Mouse (Mus musculus): ENCODE results near the gene Yap1.

The Yap1 gene

GRCm38 (mm10) chr9:7977587-7977986, 26.8 kb downstream of the Yap1 start:
- no peak for DNase-seq (ENCODE audit: low spot score)

- DNase-seq (ENCODE audit: low spot score) = no peak
These were observed 32.4 kb downstream of the Yap1 start for GRCm38 (mm10) chr9:7971993-7972392.

- DNase-seq (ENCODE audit: low spot score) = no peak
These were observed 36.4 kb downstream of the Yap1 start for GRCm38 (mm10) chr9:7967980-7968379.

GRCm38 (mm10) chr9:7965590-7965989, 38.8 kb downstream of the Yap1 start:
- no peak for DNase-seq (ENCODE audit: low spot score)

GRCm38 (mm10) chr9:7963867-7964266, 40.5 kb downstream of the Yap1 start:
- DNase-seq (ENCODE audit: low spot score) = no peak

- DNase-seq (ENCODE audit: low spot score) = no peak
These were observed 41.5 kb downstream of the Yap1 start for GRCm38 (mm10) chr9:7962915-7963314.

- DNase-seq (ENCODE audit: low spot score) = no peak
These were observed 42.8 kb downstream of the Yap1 start for GRCm38 (mm10) chr9:7961366-7962160.

- peak; percentile 21 for DNase-seq (ENCODE audit: low spot score)
These were observed 44.0 kb downstream of the Yap1 start for GRCm38 (mm10) chr9:7960382-7960781.

GRCm38 (mm10) chr9:7959301-7959700, 45.1 kb downstream of the Yap1 start:
- DNase-seq (ENCODE audit: low spot score) = no peak

- no peak for DNase-seq (ENCODE audit: low spot score)
These were observed 46.3 kb downstream of the Yap1 start for GRCm38 (mm10) chr9:7958025-7958593.

GRCm38 (mm10) chr9:7957407-7957806, 47.0 kb downstream of the Yap1 start:
- DNase-seq (ENCODE audit: low spot score) = no peak

- no peak for DNase-seq (ENCODE audit: low spot score)
These were observed 48.0 kb downstream of the Yap1 start for GRCm38 (mm10) chr9:7956400-7956799.

- DNase-seq (ENCODE audit: low spot score) = no peak
These were observed 51.5 kb downstream of the Yap1 start for GRCm38 (mm10) chr9:7952886-7953285.

- no peak for DNase-seq (ENCODE audit: low spot score)
These were observed 54.2 kb downstream of the Yap1 start for GRCm38 (mm10) chr9:7950211-7950644.

GRCm38 (mm10) chr9:7947946-7948345, 56.5 kb downstream of the Yap1 start:
- no peak for DNase-seq (ENCODE audit: low spot score)

- DNase-seq (ENCODE audit: low spot score) = no peak
These were observed 60.5 kb downstream of the Yap1 start for GRCm38 (mm10) chr9:7943796-7944462.

GRCm38 (mm10) chr9:7942701-7943100, 61.7 kb downstream of the Yap1 start:
- no peak for DNase-seq (ENCODE audit: low spot score)

- no peak for DNase-seq (ENCODE audit: low spot score)
These were observed 64.3 kb downstream of the Yap1 start for GRCm38 (mm10) chr9:7940075-7940474.

- DNase-seq (ENCODE audit: low spot score) = no peak
These were observed 70.0 kb downstream of the Yap1 start for GRCm38 (mm10) chr9:7934419-7934818.

- DNase-seq (ENCODE audit: low spot score) = no peak
These were observed 74.8 kb downstream of the Yap1 start for GRCm38 (mm10) chr9:7929552-7929951.

- no peak for DNase-seq (ENCODE audit: low spot score)
These were observed 75.5 kb downstream of the Yap1 start for GRCm38 (mm10) chr9:7928866-7929265.

- DNase-seq (ENCODE audit: low spot score) = no peak
These were observed 76.1 kb downstream of the Yap1 start for GRCm38 (mm10) chr9:7928207-7928793.

- no peak for DNase-seq (ENCODE audit: low spot score)
These were observed 89.5 kb downstream of the Yap1 start for GRCm38 (mm10) chr9:7914925-7915324.

Data from ovary, postnatal 10 days (tissue).